Mouse (Mus musculus) layer of hippocampus, adult 6 months (tissue): Measurements from ENCODE around the gene Inafm1. TPM values are rescaled to one million over a fixed set of nuclear protein-coding genes. Genes with fewer than 3 reads are reported as not detected.

Source experiments
- long read RNA-seq, 2 experiments: library from polyadenylated mRNA; unstranded; transcript quantifications; one replicate each; pipeline ENCODE4 v2.0.0; 2019 to 2020
- polyA plus RNA-seq: library from polyadenylated mRNA; unstranded; fragments of <200 nt; fragmentation: Nextera tagmentation; gene quantifications from 2 replicates; pipeline ENCODE4 v1.2.3, GENCODE M21; 2021

The Inafm1 gene
- polyA plus RNA-seq: 31.3 and 36.8 TPM in 2 replicates
- long read RNA-seq, experiment 1, transcript Inafm1-201 (1 exons, 1,605 nt): major isoform, 26 of 26 reads
- long read RNA-seq, experiment 1, partial matches to known transcripts: 0 of 26 reads
- long read RNA-seq, experiment 1, other reads (novel, unspliced or antisense): 0 of 26 reads
- long read RNA-seq, experiment 2, transcript Inafm1-201 (1 exons, 1,605 nt): major isoform, 106 of 107 reads
- long read RNA-seq, experiment 2, partial matches to known transcripts: 0 of 107 reads
- long read RNA-seq, experiment 2, other reads (novel, unspliced or antisense): 1 of 107 reads

GRCm38 (mm10) chr7:16273081-16273765 is at the start of gene Inafm1:
Inafm1 (minus strand) TSS chr7:16273617.

GRCm38 (mm10) chr7:16308093-16308492 is 34.7 kb upstream of the Inafm1 start, which contains the start of gene Bbc3:
Bbc3 (plus strand) TSS chr7:16308393.

GRCm38 (mm10) chr7:16286026-16286961 is 12.9 kb upstream of the Inafm1 start, which contains the start of gene Ccdc9:
Ccdc9 (minus strand) TSS chr7:16286795.

DNA sequence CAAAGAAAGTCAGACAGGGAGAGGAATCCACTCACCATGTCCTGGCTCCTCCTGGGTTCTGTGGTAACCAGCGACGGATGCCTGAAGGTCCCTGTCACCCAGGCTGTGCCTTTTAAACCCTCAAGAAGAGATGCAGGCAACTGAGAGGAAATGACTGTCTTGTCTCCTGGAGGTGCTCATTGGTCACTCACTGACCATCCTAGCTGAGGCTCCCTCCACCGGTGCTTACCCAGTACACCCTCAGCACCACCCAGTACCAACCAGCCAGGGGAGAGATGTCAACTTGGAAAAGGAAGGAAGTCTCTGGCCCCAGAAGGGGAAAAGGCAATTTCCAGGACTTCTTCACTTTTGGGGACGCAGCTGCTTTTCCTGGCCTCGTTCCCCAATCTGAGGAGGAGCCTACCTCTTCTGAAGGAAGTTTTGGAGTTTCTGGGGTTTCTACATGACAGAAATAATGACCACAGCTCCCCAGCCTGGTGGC is 14.3 kb downstream of the Inafm1 start, which contains the start of gene C5ar1:
Gene C5ar1, minus strand, starts transcription at position 431 of the 481 bp plus-strand sequence.

DNA sequence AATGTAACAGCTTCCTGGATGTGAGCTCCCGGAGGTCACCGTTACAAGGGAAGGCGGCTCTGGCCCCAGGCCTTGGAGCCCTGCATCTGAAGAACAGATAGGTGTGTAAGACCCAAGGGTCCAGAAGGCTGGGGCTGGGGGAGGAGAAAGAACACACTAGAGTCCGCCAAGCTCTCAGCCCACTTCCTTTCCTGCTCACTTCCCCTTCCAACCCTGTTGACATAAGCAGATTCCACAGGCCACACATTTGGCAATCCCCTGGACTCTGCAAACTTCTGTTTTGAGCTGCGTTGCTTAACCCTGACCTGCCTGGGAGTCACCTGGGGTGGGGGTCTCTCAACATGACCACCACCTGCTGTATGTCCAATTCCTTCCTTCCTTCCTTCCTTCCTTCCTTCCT is 29.4 kb downstream of the Inafm1 start, which contains the start of gene C5ar2:
Gene C5ar2, minus strand, starts transcription at position 88 of the 400 bp plus-strand sequence.

Other genes with a start within 250 kb of the Inafm1 start
- 5.3 and 6.6 TPM in 2 replicates for gene Bicra, start 225.7 kb downstream of the Inafm1 start, polyA plus RNA-seq
- gene Zfp541, start 211.8 kb downstream of the Inafm1 start, polyA plus RNA-seq: 0.05 and 0.08 TPM in 2 replicates
- gene Napa, start 175.2 kb downstream of the Inafm1 start, polyA plus RNA-seq: 362 and 371 TPM in 2 replicates
- gene Kptn, start 153.7 kb downstream of the Inafm1 start, polyA plus RNA-seq: 21.4 and 21.8 TPM in 2 replicates
- 26.5 and 27.3 TPM in 2 replicates for gene Slc8a2, start 143.8 kb downstream of the Inafm1 start, polyA plus RNA-seq
- gene Meis3, start 98.5 kb downstream of the Inafm1 start, polyA plus RNA-seq: 25.3 and 29.2 TPM in 2 replicates
- 4.8 and 5.4 TPM in 2 replicates for gene Dhx34, start 51.6 kb downstream of the Inafm1 start, polyA plus RNA-seq
- gene C5ar2, start 29.5 kb downstream of the Inafm1 start, polyA plus RNA-seq: 0.65 and 0.70 TPM in 2 replicates
- gene C5ar1, start 14.1 kb downstream of the Inafm1 start, polyA plus RNA-seq: 1.2 and 1.5 TPM in 2 replicates
- 4.6 and 6.0 TPM in 2 replicates for gene Ccdc9, start 13.2 kb upstream of the Inafm1 start, polyA plus RNA-seq
- gene Bbc3, start 34.8 kb upstream of the Inafm1 start, polyA plus RNA-seq: 2.5 and 3.9 TPM in 2 replicates
- 142 and 146 TPM in 2 replicates for gene Sae1, start 114.2 kb upstream of the Inafm1 start, polyA plus RNA-seq
- gene Zc3h4, start 127.3 kb upstream of the Inafm1 start, polyA plus RNA-seq: 3.7 and 4.5 TPM in 2 replicates
- 212 and 217 TPM in 2 replicates for gene Tmem160, start 179.2 kb upstream of the Inafm1 start, polyA plus RNA-seq
- 10.2 and 11.5 TPM in 2 replicates for gene Npas1, start 204.1 kb upstream of the Inafm1 start, polyA plus RNA-seq